Mouse (Mus musculus) hindbrain, embryonic 10.5 days (tissue): ENCODE results near the gene Metrn. TPM values are rescaled to one million over a fixed set of nuclear protein-coding genes. Genes with fewer than 3 reads are reported as not detected.
"Not testable (repeated sequence)": the region's sequence is repeated elsewhere in the genome, so short reads cannot be mapped to it uniquely, and the experiment has no call there.

ENCODE experiments used
- DNase-seq: peaks from one replicate; pipeline ENCODE4 v3.0.0-alpha.2; 2017; ENCODE audit warnings: low spot score
- H3K27ac ChIP-seq: fragments of 300-500 bp; sonication (generic); 2 replicates; pipeline ENCODE4 v1.5.1; 2016; ENCODE audit warnings: mild to moderate bottlenecking, moderate library complexity
- H3K27me3 ChIP-seq: fragments of 300-500 bp; sonication (generic); 2 replicates; pipeline ENCODE4 v1.6.1; 2016; ENCODE audit warnings: mild to moderate bottlenecking; ENCODE audit not compliant: poor library complexity, insufficient read depth, severe bottlenecking
- H3K36me3 ChIP-seq: fragments of 300-500 bp; sonication (generic); 2 replicates; pipeline ENCODE4 v1.6.1; 2016; ENCODE audit warnings: mild to moderate bottlenecking, moderate library complexity
- H3K4me1 ChIP-seq: fragments of 300-500 bp; sonication (generic); replicated peaks from 2 replicates; pipeline ENCODE4 v1.6.1; 2016; ENCODE audit warnings: mild to moderate bottlenecking
- H3K4me3 ChIP-seq: fragments of 300-500 bp; sonication (generic); 2 replicates; pipeline ENCODE4 v1.5.1; 2016; ENCODE audit warnings: mild to moderate bottlenecking, moderate library complexity
- H3K9me3 ChIP-seq: fragments of 300-500 bp; sonication (generic); 2 replicates; pipeline ENCODE4 v1.6.1; 2016; ENCODE audit warnings: mild to moderate bottlenecking, moderate library complexity
- WGBS: fragments of 180-500 bp; shearing (Covaris S2); methylation state at CpG from one replicate; pipeline ENCODE4 v1.1.7; 2016; 5-methylcytosine and 5-hydroxymethylcytosine counted together
- polyA plus RNA-seq: library from polyadenylated mRNA; unstranded; fragments of >200 nt; fragmentation: Nextera tagmentation; extraction: Ambion mirVana; gene quantifications from 2 replicates; pipeline ENCODE4 v1.2.1, GENCODE M21; 2016

The Metrn gene
- polyA plus RNA-seq, 1 experiment from 2014 or later, result 174 TPM

- DNase-seq, result no peak
- WGBS, result 74% methylated on average over 4 of the region's 4 CpGs
- Histone ChIP-seq H3K9me3 (no peaks in the 10 kb centered on the region), H3K36me3 (no peaks in the 10 kb centered on the region), H3K4me1 (peaks cover 51% of the 10 kb centered on the region), H3K27ac (no peak overlapping the region), H3K27me3 (peaks cover 68% of the 10 kb centered on the region), H3K4me3 (peak overlapping the region; percentile 87)
Measured at GRCm38 (mm10) chr17:25810890-25811289, 14.0 kb upstream of the Metrn start.

- no peaks in the 10 kb centered on the region for H3K36me3 ChIP-seq
- peak overlapping the region; percentile 97 for H3K27ac ChIP-seq
- H3K4me1 ChIP-seq, result peaks cover 51% of the 10 kb centered on the region
- H3K9me3 ChIP-seq, result no peaks in the 10 kb centered on the region
- H3K4me3 ChIP-seq, result peak overlapping the region; percentile 87
- H3K27me3 ChIP-seq, result peaks cover 68% of the 10 kb centered on the region
- WGBS, result 9% methylated on average over 25 of the region's 25 CpGs
- peak; percentile 38 for DNase-seq
Measured at GRCm38 (mm10) chr17:25809606-25810340, 12.8 kb upstream of the Metrn start.

- Histone ChIP-seq H3K27ac (peak within 1 kb of the TSS; percentile 97), H3K27me3 (peaks cover 62% of the 10 kb centered on the region)
- under 1% methylated on average over 95 of the region's 100 CpGs for WGBS
Measured at GRCm38 (mm10) chr17:25808789-25809605, 12.1 kb upstream of the Metrn start, which contains the start of gene Fbxl16. Fbxl16 (plus strand) TSS chr17:25809085.

GRCm38 (mm10) chr17:25808028-25808427 is 11.1 kb upstream of the Metrn start:
- Histone ChIP-seq H3K27ac (peak overlapping the region; percentile 97), H3K4me3 (peak overlapping the region; percentile 87), H3K4me1 (peaks cover 57% of the 10 kb centered on the region), H3K36me3 (no peaks in the 10 kb centered on the region), H3K9me3 (no peaks in the 10 kb centered on the region), H3K27me3 (peaks cover 57% of the 10 kb centered on the region)
- no peak for DNase-seq
- 39% methylated on average over 5 of the region's 5 CpGs for WGBS

More at GRCm38 (mm10) chr17:25808789-25809605, 12.1 kb upstream of the Metrn start, which contains the start of gene Fbxl16:
- H3K9me3 ChIP-seq, result no peaks in the 10 kb centered on the region
- peaks cover 53% of the 10 kb centered on the region for H3K4me1 ChIP-seq
- H3K36me3 ChIP-seq, result no peaks in the 10 kb centered on the region
- DNase-seq, result peak; percentile 86
- peak within 1 kb of the TSS; percentile 87 for H3K4me3 ChIP-seq

- not testable (repeated sequence) for H3K4me3 ChIP-seq, H3K36me3 ChIP-seq, H3K9me3 ChIP-seq, H3K27ac ChIP-seq, DNase-seq
- Histone ChIP-seq H3K4me1 (peaks cover 59% of the 10 kb centered on the region), H3K27me3 (peaks cover 52% of the 10 kb centered on the region)
- WGBS, result 44% methylated on average over 2 of the region's 2 CpGs
Measured at GRCm38 (mm10) chr17:25807452-25807851, 10.5 kb upstream of the Metrn start.

GRCm38 (mm10) chr17:25806507-25806906 is 9.6 kb upstream of the Metrn start:
- Histone ChIP-seq H3K4me3 (no peak overlapping the region), H3K36me3 (no peaks in the 10 kb centered on the region), H3K27ac (no peak overlapping the region), H3K27me3 (peaks cover 45% of the 10 kb centered on the region), H3K4me1 (peaks cover 62% of the 10 kb centered on the region), H3K9me3 (no peaks in the 10 kb centered on the region)
- DNase-seq, result no peak
- 87% methylated on average over 4 of the region's 4 CpGs for WGBS

- Histone ChIP-seq H3K9me3 (no peaks in the 10 kb centered on the region), H3K4me3 (peak overlapping the region; percentile 22), H3K27me3 (peaks cover 12% of the 10 kb centered on the region; the same call in 1 of the 2 replicates), H3K4me1 (peaks cover 33% of the 10 kb centered on the region), H3K36me3 (no peaks in the 10 kb centered on the region), H3K27ac (peak overlapping the region; percentile 84)
- DNase-seq, result peak; percentile 94
- 13% methylated on average over 10 of the region's 10 CpGs for WGBS
Measured at GRCm38 (mm10) chr17:25802825-25803517, 6.0 kb upstream of the Metrn start.

- DNase-seq, result peak; percentile 73
- 11% methylated on average over 6 of the region's 6 CpGs for WGBS
- H3K9me3 ChIP-seq, result no peaks in the 10 kb centered on the region
- peaks cover 46% of the 10 kb centered on the region for H3K4me1 ChIP-seq
- H3K27me3 ChIP-seq, result peaks cover 8% of the 10 kb centered on the region; the same call in 1 of the 2 replicates
- no peak overlapping the region for H3K27ac ChIP-seq
- no peaks in the 10 kb centered on the region for H3K36me3 ChIP-seq
- no peak overlapping the region for H3K4me3 ChIP-seq
Measured at GRCm38 (mm10) chr17:25801029-25801428, 4.1 kb upstream of the Metrn start.

- peak overlapping the region; percentile 95 for H3K27ac ChIP-seq
- under 1% methylated on average over 37 of the region's 37 CpGs for WGBS
- H3K36me3 ChIP-seq, result peaks cover 26% of the 10 kb centered on the region
- peaks cover under 1% of the 10 kb centered on the region; the same call in 1 of the 2 replicates for H3K27me3 ChIP-seq
- H3K4me1 ChIP-seq, result peaks cover 66% of the 10 kb centered on the region
- peak overlapping the region; percentile 86 for H3K4me3 ChIP-seq
- DNase-seq, result no peak
- H3K9me3 ChIP-seq, result no peaks in the 10 kb centered on the region
Measured at GRCm38 (mm10) chr17:25796211-25796771, 645 bp downstream of the Metrn start.

GRCm38 (mm10) chr17:25795609-25796092 is 1.3 kb downstream of the Metrn start, which contains the start of gene AC134908.4:
AC134908.4 (minus strand) TSS chr17:25795659.
- Histone ChIP-seq H3K9me3 (no peaks in the 10 kb centered on the region), H3K4me1 (peaks cover 68% of the 10 kb centered on the region), H3K27ac (peak within 1 kb of the TSS; percentile 95), H3K4me3 (peak within 1 kb of the TSS; percentile 86), H3K27me3 (no peaks in the 10 kb centered on the region), H3K36me3 (peaks cover 27% of the 10 kb centered on the region)
- peak; percentile 95 for DNase-seq
- WGBS, result 2% methylated on average over 6 of the region's 6 CpGs

- no peaks in the 10 kb centered on the region for H3K9me3 ChIP-seq
- H3K27ac ChIP-seq, result peak overlapping the region; percentile 95
- 53% methylated on average over 17 of the region's 17 CpGs for WGBS
- H3K4me1 ChIP-seq, result peaks cover 72% of the 10 kb centered on the region
- no peaks in the 10 kb centered on the region for H3K27me3 ChIP-seq
- peaks cover 31% of the 10 kb centered on the region for H3K36me3 ChIP-seq
- no peak for DNase-seq
- peak overlapping the region; percentile 86 for H3K4me3 ChIP-seq
Measured at GRCm38 (mm10) chr17:25794998-25795397, 1.9 kb downstream of the Metrn start.

- Histone ChIP-seq H3K4me1 (peaks cover 72% of the 10 kb centered on the region), H3K27me3 (no peaks in the 10 kb centered on the region), H3K27ac (peak overlapping the region; percentile 95), H3K9me3 (no peaks in the 10 kb centered on the region), H3K36me3 (peaks cover 39% of the 10 kb centered on the region), H3K4me3 (peak overlapping the region; percentile 86)
- peak; percentile 68 for DNase-seq
- 25% methylated on average over 13 of the region's 13 CpGs for WGBS
Measured at GRCm38 (mm10) chr17:25794197-25794596, 2.7 kb downstream of the Metrn start.
